Mouse (Mus musculus): ENCODE results near the gene Prmt8. TPM values are rescaled to one million over a fixed set of nuclear protein-coding genes. Genes with fewer than 3 reads are reported as not detected.

The Prmt8 gene
- polyA plus RNA-seq (2016; fragmentation: Nextera tagmentation; extraction: Ambion mirVana) = 24.7 and 38.5 TPM in 2 replicates

DNA sequence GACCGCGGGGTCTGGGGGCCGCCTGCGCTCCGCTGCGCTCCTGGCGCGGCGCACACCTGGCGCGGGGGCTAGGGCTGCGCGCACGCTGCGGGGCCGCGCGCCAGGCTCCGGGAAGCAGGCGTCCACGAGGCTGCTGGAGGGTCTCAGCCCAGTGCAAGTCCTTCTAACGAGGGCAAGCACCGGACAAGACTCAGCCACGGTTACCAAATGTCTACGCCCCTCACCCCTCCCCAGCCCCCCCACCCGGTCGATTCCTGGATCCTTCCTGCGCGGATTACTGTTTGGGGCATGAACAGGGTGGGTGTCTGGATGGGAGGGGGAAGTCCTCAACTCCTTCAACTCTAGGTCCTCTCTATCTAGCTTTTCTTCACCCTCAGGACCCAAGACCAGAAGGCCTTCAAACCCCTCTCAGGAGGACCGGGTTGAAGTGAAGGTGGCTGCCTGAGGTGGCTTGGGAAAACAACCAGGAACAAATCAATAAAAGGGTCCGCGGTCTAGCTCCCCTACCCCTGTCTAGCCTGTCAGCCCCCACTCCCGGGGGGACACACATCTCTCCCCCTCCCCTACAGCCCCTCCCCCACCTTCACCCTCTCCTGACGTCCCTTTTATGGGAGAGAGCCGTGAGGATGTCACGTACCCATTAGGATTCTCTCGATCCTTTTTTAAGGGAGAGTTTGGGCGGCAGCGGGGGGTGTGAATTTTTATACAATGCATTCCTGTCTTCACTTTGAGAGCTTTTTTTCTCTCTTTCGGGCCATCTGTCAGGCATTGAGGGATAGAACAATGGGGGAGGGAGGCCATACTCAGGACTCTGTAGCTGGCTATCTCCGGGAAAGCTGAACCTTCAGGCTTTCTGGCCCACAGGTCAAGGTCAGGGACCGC, at the start of gene Prmt8:
Prmt8 (minus strand) TSS at position 198 of the 882 bp plus-strand sequence.
- H3K27ac ChIP-seq = peak within 1 kb of the TSS; percentile 93
- peak within 1 kb of the TSS; percentile 81 for H3K4me3 ChIP-seq
- no peaks in the 10 kb centered on the region for H3K36me3 ChIP-seq
- under 1% methylated on average over 41 of the region's 42 CpGs for WGBS
- peaks cover 92% of the 10 kb centered on the region for H3K27me3 ChIP-seq (ENCODE audit: insufficient read depth, poor library complexity, severe bottlenecking)
- H3K9me3 ChIP-seq = no peaks in the 10 kb centered on the region
- peaks cover 81% of the 10 kb centered on the region for H3K4me1 ChIP-seq (replicated peaks)
- DNase-seq (ENCODE audit: low spot score) = peak; percentile 79

DNA sequence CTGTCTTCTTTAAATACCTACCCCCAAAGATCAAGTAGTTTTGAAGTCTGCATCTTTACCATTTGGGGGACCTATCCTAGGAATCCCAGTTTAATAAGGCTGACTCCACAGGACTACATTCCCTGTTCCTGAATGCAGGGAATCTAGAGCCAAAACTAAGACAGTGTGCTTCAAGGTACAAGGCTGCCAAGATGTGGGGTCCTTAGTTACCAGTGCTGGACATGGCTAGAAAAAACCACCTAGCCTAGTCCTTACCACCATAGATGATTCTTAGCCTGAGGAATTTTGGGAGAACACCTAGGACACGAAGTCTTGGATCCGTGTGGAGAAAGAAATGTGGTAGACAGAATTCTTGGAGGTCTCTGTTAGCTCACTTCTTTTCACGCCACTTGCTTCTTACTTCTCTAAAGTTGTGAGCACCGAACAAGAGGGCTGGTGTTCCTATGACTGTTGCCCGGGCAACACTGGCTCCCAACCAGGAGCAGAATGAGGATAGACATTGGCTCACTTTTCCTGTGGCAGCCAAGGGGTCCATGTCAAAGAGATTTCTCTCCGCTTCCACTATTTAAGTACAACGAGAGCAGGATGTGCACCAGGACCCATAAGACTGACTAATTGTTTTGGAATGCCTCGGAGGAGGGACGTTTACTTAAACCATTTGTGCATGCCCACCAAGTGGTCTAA, 33.9 kb upstream of the Prmt8 start:
- Histone ChIP-seq H3K27ac (no peak overlapping the region), H3K4me1 (replicated peaks) (peaks cover 29% of the 10 kb centered on the region), H3K9me3 (no peaks in the 10 kb centered on the region), H3K4me3 (no peak overlapping the region), H3K27me3 (ENCODE audit: insufficient read depth, poor library complexity, severe bottlenecking) (peaks cover 5% of the 10 kb centered on the region; the same call in 1 of the 2 replicates), H3K36me3 (no peaks in the 10 kb centered on the region)
- WGBS = 62% methylated on average over 9 of the region's 9 CpGs
- no peak for DNase-seq (ENCODE audit: low spot score)

DNA sequence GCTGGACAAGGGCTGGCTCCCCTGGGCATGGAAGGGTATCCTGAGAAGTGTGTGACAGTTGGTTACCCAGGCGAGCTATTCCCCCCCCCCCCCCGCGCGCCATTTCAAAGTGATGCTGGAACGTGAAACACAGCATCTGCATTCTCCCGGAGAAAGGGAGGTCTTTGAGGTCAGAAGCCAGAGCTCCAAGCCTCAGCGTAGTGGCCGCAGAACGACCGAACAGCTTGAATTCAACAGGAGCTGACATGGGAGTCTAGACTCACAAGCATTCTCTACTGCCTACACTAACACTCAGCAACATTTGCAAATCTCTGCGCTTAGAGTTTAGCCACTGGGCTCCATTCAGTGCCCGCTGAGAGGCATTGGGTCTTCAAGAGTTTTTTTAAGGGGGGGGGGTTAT, 32.9 kb upstream of the Prmt8 start:
- Histone ChIP-seq H3K27ac (peak overlapping the region; percentile 13; the same call in 1 of the 2 replicates), H3K27me3 (ENCODE audit: insufficient read depth, poor library complexity, severe bottlenecking) (peaks cover 5% of the 10 kb centered on the region; the same call in 1 of the 2 replicates), H3K4me3 (no peak overlapping the region), H3K4me1 (replicated peaks) (peaks cover 29% of the 10 kb centered on the region), H3K36me3 (no peaks in the 10 kb centered on the region), H3K9me3 (no peaks in the 10 kb centered on the region)
- DNase-seq (ENCODE audit: low spot score) = peak; percentile 39
- 42% methylated on average over 12 of the region's 12 CpGs for WGBS

DNA sequence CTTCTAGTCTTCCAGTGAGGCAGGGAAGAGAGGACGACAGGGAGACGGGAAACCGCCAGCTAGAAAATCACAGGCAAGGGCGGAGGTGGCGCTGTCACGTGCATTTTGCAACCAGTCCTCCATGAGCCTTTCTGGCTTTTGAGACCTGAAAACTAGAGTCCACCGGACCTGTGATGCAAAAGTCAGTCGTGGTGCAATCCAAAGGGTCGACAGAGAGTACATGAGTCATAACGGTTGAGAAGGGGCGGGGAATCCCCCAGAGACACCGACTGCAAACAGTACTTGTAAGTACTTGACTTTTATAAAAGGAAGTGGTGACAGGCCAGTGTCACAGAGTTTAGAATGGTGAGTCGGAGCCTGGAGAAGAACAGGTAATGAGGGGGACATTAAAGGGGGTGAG, 20.8 kb upstream of the Prmt8 start:
- H3K4me3 ChIP-seq = no peak overlapping the region
- H3K36me3 ChIP-seq = no peaks in the 10 kb centered on the region
- H3K9me3 ChIP-seq = no peaks in the 10 kb centered on the region
- peaks cover 3% of the 10 kb centered on the region; the same call in 1 of the 2 replicates for H3K27me3 ChIP-seq (ENCODE audit: insufficient read depth, poor library complexity, severe bottlenecking)
- WGBS = 80% methylated on average over 13 of the region's 13 CpGs
- no peak for DNase-seq (ENCODE audit: low spot score)
- no peak overlapping the region for H3K27ac ChIP-seq
- peaks cover 4% of the 10 kb centered on the region for H3K4me1 ChIP-seq (replicated peaks)

DNA sequence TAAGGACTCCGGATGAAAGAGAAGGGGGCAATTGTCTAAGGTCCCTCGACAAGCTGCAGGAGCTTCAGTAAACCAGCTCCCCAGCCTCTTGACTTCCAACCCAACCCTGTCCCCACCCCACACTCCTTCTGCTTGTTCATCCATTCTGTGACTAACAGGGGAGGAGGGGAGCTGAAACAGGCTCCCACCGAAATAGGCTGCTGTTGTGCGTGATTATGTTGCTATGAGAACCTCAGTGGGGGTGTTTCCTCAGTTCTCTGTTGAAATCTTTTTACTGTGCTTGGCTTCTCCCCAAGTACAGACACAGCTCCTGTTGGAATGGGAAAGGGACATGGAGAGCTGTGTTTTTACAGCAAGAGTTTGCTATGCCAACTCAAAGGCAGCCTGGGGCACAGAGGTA, 1.5 kb upstream of the Prmt8 start:
- Histone ChIP-seq H3K36me3 (no peaks in the 10 kb centered on the region), H3K27ac (peak overlapping the region; percentile 93), H3K9me3 (no peaks in the 10 kb centered on the region), H3K27me3 (ENCODE audit: insufficient read depth, poor library complexity, severe bottlenecking) (peaks cover 79% of the 10 kb centered on the region), H3K4me3 (peak overlapping the region; percentile 81; the same call in 1 of the 2 replicates), H3K4me1 (replicated peaks) (peaks cover 68% of the 10 kb centered on the region)
- no peak for DNase-seq (ENCODE audit: low spot score)
- WGBS = 29% methylated on average over 4 of the region's 4 CpGs

DNA sequence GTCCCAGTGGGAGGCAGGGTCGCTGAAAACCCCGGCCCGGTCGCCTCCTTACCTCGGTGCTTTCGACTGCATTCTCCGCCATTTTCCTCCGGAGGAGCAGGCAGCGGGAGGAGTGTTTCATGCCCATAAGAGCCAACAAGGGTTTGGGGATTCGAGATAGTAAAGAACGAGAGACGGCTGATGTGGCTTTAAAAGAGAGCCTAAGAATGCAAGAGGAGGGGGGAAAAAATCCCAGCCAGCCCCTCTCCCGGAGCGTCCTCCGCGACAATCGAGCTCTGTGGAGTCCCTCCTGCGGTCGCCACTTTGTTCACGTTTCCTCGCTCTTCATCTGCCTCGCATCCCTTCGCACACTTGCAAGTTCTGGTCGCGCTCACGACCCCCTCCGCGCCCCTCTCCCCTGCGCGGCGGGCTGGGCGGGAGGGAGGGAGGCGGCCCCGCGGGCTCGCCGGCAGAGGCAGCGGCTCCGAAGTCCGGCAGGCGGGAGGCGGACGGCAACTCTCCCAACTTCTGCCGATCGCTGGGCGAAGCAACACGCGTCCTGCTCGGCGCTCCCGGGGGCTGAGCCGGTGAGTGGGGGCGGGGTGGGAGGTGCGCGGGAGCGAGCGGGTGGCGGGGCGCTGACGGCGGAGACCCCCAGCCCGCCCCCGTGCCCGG, 524 bp downstream of the Prmt8 start:
- peaks cover 94% of the 10 kb centered on the region for H3K27me3 ChIP-seq (ENCODE audit: insufficient read depth, poor library complexity, severe bottlenecking)
- H3K27ac ChIP-seq = peak overlapping the region; percentile 93
- peak overlapping the region; percentile 81 for H3K4me3 ChIP-seq
- DNase-seq (ENCODE audit: low spot score) = peak; percentile 63
- no peaks in the 10 kb centered on the region for H3K9me3 ChIP-seq
- WGBS = under 1% methylated on average over 64 of the region's 64 CpGs
- peaks cover 84% of the 10 kb centered on the region for H3K4me1 ChIP-seq (replicated peaks)
- no peaks in the 10 kb centered on the region for H3K36me3 ChIP-seq

DNA sequence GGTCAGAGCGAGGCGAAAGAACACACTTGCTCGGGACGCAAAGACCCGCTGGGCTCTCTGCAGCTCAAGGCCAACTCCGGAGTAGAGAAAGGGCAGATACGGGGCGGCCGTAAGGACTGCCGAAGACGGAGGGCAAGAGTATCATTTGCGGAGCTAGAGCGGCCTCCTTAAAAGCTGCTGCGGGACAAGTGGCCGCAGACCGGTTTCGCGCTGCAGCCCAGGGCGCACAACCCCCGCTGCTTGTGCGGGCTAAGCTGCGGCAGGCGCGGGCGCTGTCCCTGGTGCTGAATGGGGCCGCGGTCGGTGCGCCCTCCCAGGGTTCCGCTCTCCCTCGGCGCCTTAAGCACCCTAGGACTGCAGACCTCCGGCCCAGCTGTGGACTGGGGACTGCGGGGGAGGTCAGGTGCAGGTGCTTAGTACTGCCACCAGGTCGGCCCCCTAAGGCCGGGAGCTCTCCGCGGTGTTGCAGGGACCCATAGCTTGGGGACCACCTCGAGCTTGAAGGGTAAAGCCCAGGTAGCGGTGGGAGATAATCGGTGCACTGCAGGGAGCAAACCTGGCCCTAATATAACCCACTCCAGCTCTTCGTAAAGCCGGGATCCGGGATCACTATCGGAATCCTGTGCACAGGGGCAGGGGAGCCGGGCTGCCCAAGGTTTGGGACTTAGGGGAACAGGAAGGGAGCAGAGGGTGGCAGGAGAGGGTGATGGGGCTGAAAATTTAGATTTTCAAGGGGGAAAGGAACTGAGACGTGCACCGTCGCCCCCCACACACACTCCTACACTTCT, 1.4 kb downstream of the Prmt8 start:
- Histone ChIP-seq H3K27me3 (ENCODE audit: insufficient read depth, poor library complexity, severe bottlenecking) (peaks cover 86% of the 10 kb centered on the region), H3K27ac (peak overlapping the region; percentile 93), H3K9me3 (no peaks in the 10 kb centered on the region), H3K4me1 (replicated peaks) (peaks cover 80% of the 10 kb centered on the region), H3K36me3 (no peaks in the 10 kb centered on the region), H3K4me3 (peak overlapping the region; percentile 81)
- under 1% methylated on average over 49 of the region's 49 CpGs for WGBS
- peak; percentile 74 for DNase-seq (ENCODE audit: low spot score)

DNA sequence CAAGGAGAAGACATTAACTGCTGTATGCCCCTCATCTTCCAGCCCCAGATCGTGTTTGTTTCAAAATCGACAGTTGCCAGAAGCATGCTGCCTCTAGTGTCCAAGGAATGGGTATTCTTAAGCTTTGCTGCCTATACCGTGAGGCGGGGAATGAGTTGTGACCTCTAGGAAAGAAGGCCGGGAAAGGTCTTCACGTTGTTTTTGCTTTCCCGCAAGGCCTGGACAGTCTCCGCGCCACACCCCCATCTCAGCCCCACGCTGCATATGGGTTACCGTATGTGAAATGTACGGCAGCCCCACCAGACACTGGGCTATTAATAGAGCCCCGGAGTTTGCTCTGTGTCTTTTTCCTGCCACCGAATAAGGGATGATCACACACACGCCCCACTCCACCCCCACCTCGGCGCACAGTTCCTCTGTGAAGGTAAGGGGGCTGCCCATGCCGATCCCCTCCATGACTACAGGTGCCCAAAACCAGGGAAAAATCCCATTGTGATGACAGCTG, 2.0 kb downstream of the Prmt8 start:
- H3K4me3 ChIP-seq = peak overlapping the region; percentile 81
- no peaks in the 10 kb centered on the region for H3K36me3 ChIP-seq
- no peaks in the 10 kb centered on the region for H3K9me3 ChIP-seq
- under 1% methylated on average over 18 of the region's 18 CpGs for WGBS
- peak; percentile 42 for DNase-seq (ENCODE audit: low spot score)
- peaks cover 79% of the 10 kb centered on the region for H3K27me3 ChIP-seq (ENCODE audit: insufficient read depth, poor library complexity, severe bottlenecking)
- H3K4me1 ChIP-seq (replicated peaks) = peaks cover 75% of the 10 kb centered on the region
- H3K27ac ChIP-seq = peak overlapping the region; percentile 93

DNA sequence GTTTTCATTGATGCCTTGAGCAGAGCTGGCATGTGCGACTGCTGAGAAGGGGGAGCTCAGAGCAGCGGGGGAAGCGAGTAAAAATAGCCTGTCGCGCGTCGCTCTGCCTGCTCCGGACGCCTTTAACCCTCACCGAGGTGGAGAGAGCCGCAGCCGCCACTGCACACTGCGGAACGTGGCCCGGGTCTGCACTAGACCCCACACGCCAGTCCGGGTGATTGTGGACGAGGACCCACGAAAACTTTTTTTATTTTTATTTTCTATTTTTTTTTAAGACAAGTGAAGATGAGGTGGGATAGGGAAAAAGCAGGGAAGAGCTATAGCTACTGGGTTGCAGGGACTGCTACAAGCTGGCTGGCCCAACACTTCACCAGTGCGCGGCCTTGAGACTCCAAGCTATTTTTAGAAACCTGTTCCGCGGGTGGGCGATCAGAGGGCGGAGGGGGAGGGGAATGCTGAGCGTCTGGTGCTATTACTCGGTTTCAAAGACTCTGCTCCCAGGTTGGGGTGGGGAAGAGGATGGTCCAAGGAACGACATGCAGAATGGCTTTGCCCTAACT, 2.6 kb downstream of the Prmt8 start:
- Histone ChIP-seq H3K9me3 (no peaks in the 10 kb centered on the region), H3K4me1 (replicated peaks) (peaks cover 75% of the 10 kb centered on the region), H3K36me3 (no peaks in the 10 kb centered on the region), H3K27ac (peak overlapping the region; percentile 93), H3K27me3 (ENCODE audit: insufficient read depth, poor library complexity, severe bottlenecking) (peaks cover 74% of the 10 kb centered on the region), H3K4me3 (peak overlapping the region; percentile 81)
- WGBS = under 1% methylated on average over 28 of the region's 28 CpGs
- peak; percentile 40 for DNase-seq (ENCODE audit: low spot score)

DNA sequence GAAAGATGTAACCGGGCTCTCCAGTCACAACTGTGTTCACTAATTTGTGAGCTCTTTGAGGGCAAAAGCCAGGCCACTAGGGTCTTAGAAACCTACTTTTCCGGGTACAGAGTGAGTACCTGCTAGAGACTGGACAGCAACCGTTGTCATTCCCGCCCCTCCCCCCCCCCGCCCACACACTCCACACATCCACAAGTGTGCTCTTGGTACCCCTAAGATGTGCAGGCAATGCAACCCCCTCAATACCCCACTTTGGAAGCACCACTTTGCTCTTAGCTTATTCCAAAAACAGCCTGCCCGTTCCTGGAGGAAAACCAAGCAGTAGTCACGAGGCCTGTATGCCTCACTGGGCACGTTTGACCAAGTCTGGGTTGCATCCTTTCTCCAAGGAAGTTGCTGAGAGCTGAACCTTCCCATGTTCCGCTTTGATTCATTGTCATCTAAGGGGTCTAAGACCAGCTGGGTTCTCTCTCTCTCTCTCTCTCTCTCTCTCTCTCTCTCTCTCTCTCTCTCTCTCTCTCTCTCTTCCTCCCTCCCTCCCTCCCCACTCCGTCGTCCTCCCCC, 3.1 kb downstream of the Prmt8 start:
- H3K27me3 ChIP-seq (ENCODE audit: insufficient read depth, poor library complexity, severe bottlenecking) = peaks cover 68% of the 10 kb centered on the region
- H3K9me3 ChIP-seq = no peaks in the 10 kb centered on the region
- 8% methylated on average over 9 of the region's 11 CpGs for WGBS
- peaks cover 71% of the 10 kb centered on the region for H3K4me1 ChIP-seq (replicated peaks)
- peak overlapping the region; percentile 93 for H3K27ac ChIP-seq
- H3K36me3 ChIP-seq = peaks cover 3% of the 10 kb centered on the region; the same call in 1 of the 2 replicates
- DNase-seq (ENCODE audit: low spot score) = peak; percentile 17
- H3K4me3 ChIP-seq = peak overlapping the region; percentile 81

DNA sequence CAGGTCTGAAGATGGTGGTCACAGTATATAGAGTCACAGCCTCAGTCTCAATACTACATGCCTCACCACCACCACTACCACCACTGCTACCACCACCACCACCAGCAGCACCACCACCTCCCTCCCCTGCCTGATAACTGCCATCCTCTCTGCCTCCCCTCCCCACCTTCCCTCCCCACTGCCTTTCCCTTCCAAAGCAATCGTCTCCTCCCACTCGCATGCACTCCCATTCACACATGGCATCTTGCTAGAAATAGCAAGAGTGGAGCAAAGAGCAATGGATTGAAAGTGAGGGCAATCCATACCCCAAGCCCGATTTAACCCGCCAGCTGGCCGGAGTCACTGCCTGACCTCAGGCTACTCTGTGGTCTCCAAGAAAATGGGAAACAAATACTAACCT, 3.7 kb downstream of the Prmt8 start:
- Histone ChIP-seq H3K27me3 (ENCODE audit: insufficient read depth, poor library complexity, severe bottlenecking) (peaks cover 63% of the 10 kb centered on the region), H3K4me3 (peak overlapping the region; percentile 81), H3K36me3 (peaks cover 8% of the 10 kb centered on the region; the same call in 1 of the 2 replicates), H3K4me1 (replicated peaks) (peaks cover 65% of the 10 kb centered on the region), H3K27ac (peak overlapping the region; percentile 93), H3K9me3 (no peaks in the 10 kb centered on the region)
- 44% methylated on average over 5 of the region's 5 CpGs for WGBS
- DNase-seq (ENCODE audit: low spot score) = no peak

All from hindbrain, embryonic 10.5 days (tissue).